Comparison of ENCODE assay signal across 17 mouse cellular contexts in genomic region chr9:96393112-96393511, GRCm38 (mm10). TPM values are rescaled to one million over a fixed set of nuclear protein-coding genes. Genes with fewer than 3 reads are reported as not detected.
DNase-seq lines count a peak whose midpoint lies in the region; ATAC-seq lines count a peak whose summit lies in the region.
"Had no signal": no experiment of that assay in that cellular context is flagged by ENCODE, and none has a peak within 500 bp of the region (broad histone marks: within the 10 kb centered on the region; RNA-seq: fewer than 3 reads in every experiment).

No protein-coding gene starts in this region.

- H3K9ac ChIP-seq in midbrain, embryonic 11.5 days (ENCODE audit: low read length) = no peak overlapping the region
- no peak overlapping the region for H3K9ac ChIP-seq in midbrain, embryonic 14.5 days (replicated peaks; ENCODE audit: low read length)
- H3K9ac ChIP-seq: limb, embryonic 15.5 days had no signal

- DNase-seq in heart, adult 11 months = peak; percentile 93
- DNase-seq in heart, adult 8-10 months (ENCODE audit: low spot score) = no peak
- peak; percentile 2 for DNase-seq in midbrain, embryonic 11.5 days (ENCODE audit: low spot score, missing footprints)
- no peak for DNase-seq in midbrain, embryonic 14.5 days
- peak; percentile 15 to 21 for DNase-seq in heart, postnatal 10 days
- DNase-seq in testis, postnatal 14 days (ENCODE audit: low spot score) = no peak
- DNase-seq in neural tube, embryonic 10.5 days (ENCODE audit: extremely low spot score, low spot score) = no peak
- DNase-seq: cerebellum, postnatal 10 days; kidney, adult 8-10 months; lung, postnatal 10 days; right cerebral cortex, adult 18-20 months; thymus, adult 18-20 months had no signal

- no peaks in the 10 kb centered on the region for H3K9me3 ChIP-seq in midbrain, embryonic 11.5 days (ENCODE audit: control insufficient read depth, low read length)
- no peaks in the 10 kb centered on the region for H3K9me3 ChIP-seq in midbrain, embryonic 14.5 days (ENCODE audit: control insufficient read depth, low read length)
- H3K9me3 ChIP-seq: limb, embryonic 15.5 days had no signal

- 88% methylated on average over 5 of the region's 5 CpGs for WGBS in midbrain, embryonic 11.5 days
- 88% methylated on average over 5 of the region's 5 CpGs for WGBS in midbrain, embryonic 14.5 days

- H3K4me2 ChIP-seq in midbrain, embryonic 11.5 days = no peak overlapping the region
- no peak overlapping the region for H3K4me2 ChIP-seq in midbrain, embryonic 14.5 days (ENCODE audit: low read length)
- H3K4me2 ChIP-seq: limb, embryonic 15.5 days had no signal

- H3K36me3 ChIP-seq in midbrain, embryonic 11.5 days (ENCODE audit: control insufficient read depth, insufficient read depth, low read length) = no peaks in the 10 kb centered on the region
- H3K36me3 ChIP-seq in midbrain, embryonic 14.5 days (ENCODE audit: control insufficient read depth, insufficient read depth, low read length) = no peaks in the 10 kb centered on the region
- H3K36me3 ChIP-seq: limb, embryonic 15.5 days had no signal

- no peak for ATAC-seq in midbrain, embryonic 11.5 days (ENCODE audit: low FRiP score)
- ATAC-seq in midbrain, embryonic 14.5 days (ENCODE audit: low FRiP score, low TSS enrichment) = no peak
- peak; percentile 47; the same call in 1 of the 2 replicates for ATAC-seq in neutrophil, adult 5-6 weeks (ENCODE audit: extremely low read depth, insufficient number of reproducible peaks, low FRiP score, poor library complexity, severe bottlenecking)
- ATAC-seq: hindbrain, embryonic 16.5 days; midbrain, embryonic 16.5 days; Patski had no signal

- H3K27ac ChIP-seq in midbrain, embryonic 11.5 days (ENCODE audit: low read depth, low read length) = no peak overlapping the region
- H3K27ac ChIP-seq in midbrain, embryonic 14.5 days (replicated peaks; ENCODE audit: low read depth, low read length) = no peak overlapping the region
- H3K27ac ChIP-seq: limb, embryonic 15.5 days had no signal

- no peaks in the 10 kb centered on the region for H3K27me3 ChIP-seq in midbrain, embryonic 11.5 days (ENCODE audit: control insufficient read depth, insufficient read depth, low read length)
- H3K27me3 ChIP-seq in midbrain, embryonic 14.5 days (ENCODE audit: control insufficient read depth, insufficient read depth, low read length) = no peaks in the 10 kb centered on the region
- H3K27me3 ChIP-seq: limb, embryonic 15.5 days; Patski had no signal

- H3K4me3 ChIP-seq in midbrain, embryonic 11.5 days (ENCODE audit: low read depth, low read length) = no peak overlapping the region
- H3K4me3 ChIP-seq in midbrain, embryonic 14.5 days (replicated peaks; ENCODE audit: low read depth, low read length) = no peak overlapping the region
- H3K4me3 ChIP-seq: limb, embryonic 15.5 days had no signal

- intact Hi-C loops in heart, postnatal 10 days (cut with DNase I) = no loop called here

- no peaks in the 10 kb centered on the region; the same call in 1 of the 2 replicates for H3K4me1 ChIP-seq in midbrain, embryonic 11.5 days (ENCODE audit: control insufficient read depth, insufficient read depth, low read length)
- H3K4me1 ChIP-seq in midbrain, embryonic 14.5 days (ENCODE audit: control insufficient read depth, insufficient read depth, low read length) = no peaks in the 10 kb centered on the region

RNA-seq across cellular contexts. Expression of gene Atp1b3, which starts 28.9 kb away (rescaled TPM):
- total RNA-seq in heart, adult 8-10 months (2022) = 10 to 100 TPM; 49.7 to 54.4 (median 53.0) TPM
- polyA plus RNA-seq in midbrain, embryonic 11.5 days (2014; fragmentation: Nextera tagmentation; extraction: Ambion mirVana) = 194 and 208 TPM in 2 replicates
- polyA plus RNA-seq in midbrain, embryonic 14.5 days (2014; fragmentation: Nextera tagmentation; extraction: Ambion mirVana) = 142 and 183 TPM in 2 replicates
- 10 to 100 TPM; 74.1 to 76.5 TPM for total RNA-seq in heart, postnatal 10 days (2021)
- total RNA-seq in neutrophil, adult 5-6 weeks (2017) = 149 and 162 TPM in 2 replicates

Comparison
In these comparisons a context has a peak if more than half of its experiments do, and no peak if none do; other contexts are left out.
1. DNase-seq: peak in heart, adult 11 months (single experiment), midbrain, embryonic 11.5 days (single experiment) and heart, postnatal 10 days (2 of 2); none in heart, adult 8-10 months (single experiment), midbrain, embryonic 14.5 days (single experiment), testis, postnatal 14 days (single experiment) and neural tube, embryonic 10.5 days (single experiment).